Mouse (Mus musculus) MEL (cell line): ENCODE results near the gene Mfn2. TPM values are rescaled to one million over a fixed set of nuclear protein-coding genes. Genes with fewer than 3 reads are reported as not detected.

Experiments used
- DNase-seq: peaks from one replicate; pipeline ENCODE4 v3.0.0; 2011; ENCODE audit warnings: low read depth, low spot score
- H3K27ac ChIP-seq: 2 replicates; pipeline ENCODE4 v1.5.1; 2012; ENCODE audit warnings: low read depth, mild to moderate bottlenecking, control low read depth, low read length, moderate library complexity; ENCODE audit not compliant: control insufficient read depth
- H3K27me3 ChIP-seq, 2 experiments: fragments of 150-350 bp in 1 of 2; sonication (generic) in 1 of 2; 2 replicates each; pipeline ENCODE4 v1.6.1; 2012; ENCODE audit warnings: low read length in 2 of 2, mild to moderate bottlenecking in 2 of 2, improper control_type of control experiment in 1 of 2, moderate library complexity in 1 of 2; ENCODE audit not compliant: insufficient read depth in 2 of 2, control insufficient read depth in 1 of 2
- H3K36me3 ChIP-seq, 2 experiments: 2 replicates each; pipeline ENCODE4 v1.6.1; 2012 to 2014; ENCODE audit warnings: low read length in 2 of 2, improper control_type of control experiment in 1 of 2, inconsistent platforms in 1 of 2, mild to moderate bottlenecking in 1 of 2; ENCODE audit not compliant: insufficient read depth in 2 of 2, control insufficient read depth in 1 of 2
- H3K4me1 ChIP-seq, 2 experiments: fragments of 150-350 bp in 1 of 2; sonication (generic) in 1 of 2; 2 replicates each; pipeline ENCODE4 v1.6.1; 2012; ENCODE audit warnings: low read length in 2 of 2, improper control_type of control experiment in 1 of 2, mild to moderate bottlenecking in 1 of 2; ENCODE audit not compliant: insufficient read depth in 2 of 2, control insufficient read depth in 1 of 2
- H3K4me3 ChIP-seq, 2 experiments: fragments of 150-350 bp in 1 of 2; sonication (generic) in 1 of 2; 2 replicates each; pipeline ENCODE4 v1.5.1; 2012; ENCODE audit warnings: low read depth in 2 of 2, low read length in 2 of 2, mild to moderate bottlenecking in 2 of 2, moderate library complexity in 2 of 2, control low read depth in 1 of 2, improper control_type of control experiment in 1 of 2; ENCODE audit not compliant: control insufficient read depth in 1 of 2, insufficient read depth in 1 of 2
- H3K79me2 ChIP-seq: 2 replicates; pipeline ENCODE4 v1.6.1; 2012; ENCODE audit warnings: mild to moderate bottlenecking, low read length, moderate library complexity; ENCODE audit not compliant: control insufficient read depth, poor library complexity, insufficient read depth
- H3K9ac ChIP-seq: 2 replicates; pipeline ENCODE4 v1.6.1; 2012; ENCODE audit warnings: low read depth, mild to moderate bottlenecking, control low read depth, low read length, moderate library complexity; ENCODE audit not compliant: control insufficient read depth, poor library complexity, severe bottlenecking
- H3K9me3 ChIP-seq: fragments of 150-350 bp; sonication (generic); replicated peaks from 2 replicates; pipeline ENCODE4 v1.6.1; 2012; ENCODE audit warnings: mild to moderate bottlenecking, low read length, improper control_type of control experiment, moderate library complexity; ENCODE audit not compliant: insufficient read depth
- CHD2 ChIP-seq: IDR thresholded peaks from 2 replicates; pipeline ENCODE4 v1.6.1; 2011; ENCODE audit warnings: low read length, improper control_type of control experiment
- ETS1 ChIP-seq: IDR thresholded peaks from 2 replicates; pipeline ENCODE4 v1.6.1; 2012; ENCODE audit warnings: low read depth, mild to moderate bottlenecking, inconsistent platforms, low read length, improper control_type of control experiment, moderate library complexity
- GABPA ChIP-seq: IDR thresholded peaks from 2 replicates; pipeline ENCODE4 v1.6.1; 2012; ENCODE audit warnings: low read depth, mild to moderate bottlenecking, inconsistent platforms, low read length, improper control_type of control experiment, moderate library complexity
- HCFC1 ChIP-seq: IDR thresholded peaks from 2 replicates; pipeline ENCODE4 v1.6.1; 2012; ENCODE audit warnings: low read depth, mild to moderate bottlenecking, inconsistent platforms, low read length, improper control_type of control experiment, moderate library complexity
- JUND ChIP-seq: IDR thresholded peaks from 2 replicates; pipeline ENCODE4 v1.6.1; 2011; ENCODE audit warnings: low read depth, mild to moderate bottlenecking, improper control_type of control experiment, low read length
- KAT2A ChIP-seq: conservative IDR thresholded peaks from 2 replicates; pipeline ENCODE4 v1.6.1; 2012; ENCODE audit warnings: low read depth, low read length, improper control_type of control experiment, inconsistent platforms
- MAX ChIP-seq: IDR thresholded peaks from 2 replicates; pipeline ENCODE4 v1.6.1; 2011; ENCODE audit warnings: low read length, improper control_type of control experiment
- MAZ ChIP-seq: IDR thresholded peaks from 2 replicates; pipeline ENCODE4 v1.6.1; 2012; ENCODE audit warnings: low read depth, mild to moderate bottlenecking, inconsistent platforms, low read length, improper control_type of control experiment
- MYC ChIP-seq: IDR thresholded peaks from 2 replicates; pipeline ENCODE4 v1.6.1; 2011; ENCODE audit warnings: low read depth, mild to moderate bottlenecking, low read length, improper control_type of control experiment, moderate library complexity
- NELFE ChIP-seq: IDR thresholded peaks from 2 replicates; pipeline ENCODE4 v1.6.1; 2011; ENCODE audit warnings: low read depth, low read length, improper control_type of control experiment
- NRF1 ChIP-seq: IDR thresholded peaks from 2 replicates; pipeline ENCODE4 v1.6.1; 2014; ENCODE audit warnings: low read depth, mild to moderate bottlenecking, inconsistent platforms, low read length, improper control_type of control experiment, moderate library complexity; ENCODE audit not compliant: poor library complexity, insufficient read depth, severe bottlenecking
- POLR2AphosphoS2 ChIP-seq: IDR thresholded peaks from 2 replicates; pipeline ENCODE4 v1.6.1; 2011; ENCODE audit warnings: low read length, improper control_type of control experiment
- TCF12 ChIP-seq: IDR thresholded peaks from 2 replicates; pipeline ENCODE4 v1.6.1; 2014; ENCODE audit warnings: low read depth, mild to moderate bottlenecking, inconsistent platforms, low read length, improper control_type of control experiment, moderate library complexity
- UBTF ChIP-seq: IDR thresholded peaks from 2 replicates; pipeline ENCODE4 v1.6.1; 2012; ENCODE audit warnings: low read depth, mild to moderate bottlenecking, inconsistent platforms, low read length, improper control_type of control experiment, moderate library complexity, borderline replicate concordance; ENCODE audit not compliant: insufficient read depth
- USF1 ChIP-seq: IDR thresholded peaks from 2 replicates; pipeline ENCODE4 v1.6.1; 2014; ENCODE audit warnings: low read depth, mild to moderate bottlenecking, inconsistent platforms, low read length, improper control_type of control experiment, moderate library complexity
- USF2 ChIP-seq, 2 experiments: IDR thresholded peaks; 2 replicates each; pipeline ENCODE4 v1.6.1; 2011 to 2012; ENCODE audit warnings: improper control_type of control experiment in 2 of 2, low read length in 2 of 2, borderline replicate concordance in 1 of 2, inconsistent platforms in 1 of 2, low read depth in 1 of 2, mild to moderate bottlenecking in 1 of 2; ENCODE audit not compliant: insufficient read depth in 1 of 2
- ZNF384 ChIP-seq: IDR thresholded peaks from 2 replicates; pipeline ENCODE4 v1.6.1; 2012; ENCODE audit warnings: low read depth, mild to moderate bottlenecking, inconsistent platforms, low read length, improper control_type of control experiment
- polyA plus RNA-seq, 2 experiments: library from polyadenylated mRNA; stranded (reverse) in 1 of 2; unstranded in 1 of 2; fragments of >175 nt in 1 of 2; fragments of >200 nt in 1 of 2; gene quantifications; 2 replicates each; pipeline versions ENCODE4 v1.2.1 to v1.2.4; 2012; ENCODE audit warnings: low replicate concordance in 2 of 2, low read depth in 1 of 2; ENCODE audit not compliant: insufficient read length in 2 of 2, insufficient read depth in 1 of 2, missing spikeins in 1 of 2
- total RNA-seq: library from RNA; depleted of rRNA; stranded (reverse); fragments of 300-350 nt; gene quantifications from 2 replicates; pipeline ENCODE4 v1.2.3, GENCODE M21; 2012

Mfn2 gene
- total and polyA plus RNA-seq, 3 experiments: 19.0 to 32.8 TPM; not detected in 1

DNA sequence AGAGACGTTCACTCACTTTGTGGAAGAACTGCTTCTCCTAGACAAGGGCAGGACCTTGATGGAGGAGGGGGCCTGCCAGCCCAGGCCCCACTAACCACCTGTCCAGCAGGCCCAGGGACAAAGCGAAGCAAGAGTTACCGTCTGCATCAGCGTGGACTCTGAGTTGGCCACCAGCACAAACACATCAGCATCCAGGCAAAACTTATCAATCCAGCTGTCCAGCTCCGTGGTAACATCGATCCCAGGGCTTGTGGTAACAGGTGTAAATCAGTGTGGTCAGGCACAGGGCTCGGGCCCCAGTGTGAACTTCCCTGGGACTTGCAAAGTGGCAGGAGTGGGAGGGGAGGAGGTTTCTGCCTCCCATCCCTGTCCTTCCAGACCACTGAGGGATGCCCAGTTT, 17.2 kb downstream of the Mfn2 start:
- DNase-seq: no peak
- no peaks in the 10 kb centered on the region for H3K9me3 ChIP-seq
- no peaks in the 10 kb centered on the region for H3K4me1 ChIP-seq
- H3K36me3 ChIP-seq: peaks cover 0 to 9% of the 10 kb centered on the region in 2 experiments; a peak in 2 of 4 replicates
- no peak overlapping the region for H3K9ac ChIP-seq
- no peaks in the 10 kb centered on the region for H3K27me3 ChIP-seq
- TF ChIP-seq MAZ (no peak), POLR2AphosphoS2 (no peak), HCFC1 (no peak), USF2 (IDR thresholded peaks at IDR 0.05; ENCODE audit: borderline replicate concordance in 1 of 2, insufficient read depth in 1 of 2, low read depth in 1 of 2, low read length in 2 of 2) (no peak), UBTF (no peak), ZNF384 (no peak), MYC (no peak), KAT2A (no peak), CHD2 (no peak), USF1 (no peak), NRF1 (no peak), ETS1 (no peak), TCF12 (no peak), JUND (no peak), NELFE (no peak), GABPA (no peak)
- no peak overlapping the region for H3K4me3 ChIP-seq
- H3K79me2 ChIP-seq: no peaks in the 10 kb centered on the region
- H3K27ac ChIP-seq: no peak overlapping the region

DNA sequence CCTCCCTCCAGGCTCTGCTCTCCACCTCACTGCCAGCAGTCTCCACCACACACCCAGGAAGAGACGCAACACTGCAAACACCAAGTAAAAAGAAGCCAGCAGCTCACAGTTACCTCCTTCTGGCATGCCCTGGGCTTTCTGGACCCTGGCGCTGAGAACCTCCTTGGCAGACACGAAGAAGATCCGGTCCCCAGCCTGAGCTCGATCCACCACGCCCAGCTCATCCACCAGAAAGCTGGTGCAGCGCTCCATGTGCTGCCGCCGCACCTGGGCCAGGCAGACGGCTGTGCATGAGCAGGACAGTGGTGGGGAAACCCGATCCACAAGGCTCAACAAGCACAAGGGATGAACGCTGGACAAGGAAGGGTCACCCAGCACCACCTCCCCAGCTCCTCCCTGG, 18.3 kb downstream of the Mfn2 start:
- Histone ChIP-seq H3K9ac (no peak overlapping the region), H3K9me3 (no peaks in the 10 kb centered on the region), H3K36me3 (peaks cover 0 to 10% of the 10 kb centered on the region in 2 experiments; a peak in 2 of 4 replicates), H3K27me3 (no peaks in the 10 kb centered on the region), H3K4me1 (no peaks in the 10 kb centered on the region), H3K27ac (no peak overlapping the region), H3K4me3 (no peak overlapping the region), H3K79me2 (no peaks in the 10 kb centered on the region)
- no peak for DNase-seq
- TF ChIP-seq CHD2: no peak
- TF ChIP-seq UBTF: no peak
- no peak for TF ChIP-seq MAX
